In genomic region chr19:5842785-5843730, GRCm38 (mm10) we compare ENCODE assay signal across 8 mouse cellular contexts. TPM values are rescaled to one million over a fixed set of nuclear protein-coding genes. Genes with fewer than 3 reads are reported as not detected.
A peak's percentile ranks its signal among the peaks of the same experiment; 100 is the strongest.
DNase-seq lines count a peak whose midpoint lies in the region; ATAC-seq lines count a peak whose summit lies in the region.

No protein-coding gene starts in this region.

- H3K27ac ChIP-seq in embryonic facial prominence, embryonic 14.5 days (replicated peaks; ENCODE audit: low read depth, low read length) = peak overlapping the region; percentile 96; the same call in 1 of the 2 replicates
- H3K27ac ChIP-seq in hindbrain, embryonic 16.5 days (ENCODE audit: low read depth, low read length) = peak overlapping the region; percentile 19; the same call in 1 of the 2 replicates
- H3K27ac ChIP-seq in lung, embryonic 15.5 days = peak overlapping the region; percentile 38; the same call in 1 of the 2 replicates
- H3K27ac ChIP-seq in stomach, embryonic 15.5 days = peak overlapping the region; percentile 99

- no peak for ATAC-seq in embryonic facial prominence, embryonic 14.5 days (ENCODE audit: low read depth)
- ATAC-seq in hindbrain, embryonic 16.5 days = no peak
- ATAC-seq in lung, embryonic 15.5 days (ENCODE audit: borderline replicate concordance, extremely low read depth, low FRiP score, low TSS enrichment) = no peak
- no peak for ATAC-seq in stomach, embryonic 15.5 days (ENCODE audit: insufficient read depth, low FRiP score, low read depth)

- H3K36me3 ChIP-seq in embryonic facial prominence, embryonic 14.5 days (ENCODE audit: control insufficient read depth, insufficient read depth, low read length) = no peaks in the 10 kb centered on the region
- H3K36me3 ChIP-seq in hindbrain, embryonic 16.5 days (ENCODE audit: control insufficient read depth, insufficient read depth, low read length) = no peaks in the 10 kb centered on the region
- no peaks in the 10 kb centered on the region for H3K36me3 ChIP-seq in lung, embryonic 15.5 days
- H3K36me3 ChIP-seq in stomach, embryonic 15.5 days = no peaks in the 10 kb centered on the region

- no peaks in the 10 kb centered on the region for H3K27me3 ChIP-seq in embryonic facial prominence, embryonic 14.5 days (replicated peaks; ENCODE audit: control insufficient read depth, insufficient read depth, low read length)
- no peaks in the 10 kb centered on the region for H3K27me3 ChIP-seq in hindbrain, embryonic 16.5 days (replicated peaks; ENCODE audit: control insufficient read depth, insufficient read depth, low read length)
- H3K27me3 ChIP-seq in lung, embryonic 15.5 days = no peaks in the 10 kb centered on the region
- H3K27me3 ChIP-seq in stomach, embryonic 15.5 days (replicated peaks) = no peaks in the 10 kb centered on the region

- intact Hi-C loops in left cerebral cortex, postnatal 36 days (cut with DNase I) = no loop called here

- H3K4me2 ChIP-seq in embryonic facial prominence, embryonic 14.5 days (ENCODE audit: low read depth, low read length) = peak overlapping the region; percentile 57
- peak overlapping the region; percentile 8; the same call in 1 of the 2 replicates for H3K4me2 ChIP-seq in hindbrain, embryonic 16.5 days (ENCODE audit: low read length)
- H3K4me2 ChIP-seq in lung, embryonic 15.5 days = peak overlapping the region; percentile 70
- H3K4me2 ChIP-seq in stomach, embryonic 15.5 days = peak overlapping the region; percentile 70

- peak overlapping the region; percentile 32 for H3K4me3 ChIP-seq in embryonic facial prominence, embryonic 14.5 days (ENCODE audit: low read depth, low read length)
- no peak overlapping the region for H3K4me3 ChIP-seq in hindbrain, embryonic 16.5 days (ENCODE audit: low read length)
- peak overlapping the region; percentile 40 for H3K4me3 ChIP-seq in lung, embryonic 15.5 days
- H3K4me3 ChIP-seq in stomach, embryonic 15.5 days (replicated peaks) = peak overlapping the region; percentile 42

- peaks cover 53% of the 10 kb centered on the region for H3K4me1 ChIP-seq in embryonic facial prominence, embryonic 14.5 days (ENCODE audit: control insufficient read depth, insufficient read depth, low read length)
- H3K4me1 ChIP-seq in hindbrain, embryonic 16.5 days (ENCODE audit: control insufficient read depth, insufficient read depth, low read depth, low read length) = peaks cover 37% of the 10 kb centered on the region
- peaks cover 73% of the 10 kb centered on the region for H3K4me1 ChIP-seq in lung, embryonic 15.5 days
- H3K4me1 ChIP-seq in stomach, embryonic 15.5 days = peaks cover 49% of the 10 kb centered on the region

- WGBS in embryonic facial prominence, embryonic 14.5 days = 60% methylated on average over 9 of the region's 9 CpGs
- WGBS in hindbrain, embryonic 16.5 days = 57% methylated on average over 9 of the region's 9 CpGs
- 70% methylated on average over 9 of the region's 9 CpGs for WGBS in lung, embryonic 15.5 days
- WGBS in stomach, embryonic 15.5 days = 69% methylated on average over 9 of the region's 9 CpGs

- peak overlapping the region; percentile 60 for H3K9ac ChIP-seq in embryonic facial prominence, embryonic 14.5 days (ENCODE audit: low read depth, low read length)
- H3K9ac ChIP-seq in hindbrain, embryonic 16.5 days (ENCODE audit: low read depth, low read length) = no peak overlapping the region
- H3K9ac ChIP-seq in lung, embryonic 15.5 days = no peak overlapping the region
- no peak overlapping the region for H3K9ac ChIP-seq in stomach, embryonic 15.5 days

- peak; percentile 51 for DNase-seq in thymus, postnatal 14 days
- no peak for DNase-seq in thymus, postnatal 10 days (ENCODE audit: low spot score in 2 of 2)
- no peak for DNase-seq in embryonic facial prominence, embryonic 14.5 days (ENCODE audit: low spot score)
- no peak for DNase-seq in left cerebral cortex, postnatal 36 days (ENCODE audit: low spot score in 2 of 2)
- no peak for DNase-seq in right cerebral cortex, adult 2 months (ENCODE audit: low spot score in 2 of 2)

- no peaks in the 10 kb centered on the region for H3K9me3 ChIP-seq in embryonic facial prominence, embryonic 14.5 days (ENCODE audit: control insufficient read depth, low read length)
- no peaks in the 10 kb centered on the region for H3K9me3 ChIP-seq in hindbrain, embryonic 16.5 days (ENCODE audit: control insufficient read depth, low read length)
- H3K9me3 ChIP-seq in lung, embryonic 15.5 days = no peaks in the 10 kb centered on the region
- no peaks in the 10 kb centered on the region for H3K9me3 ChIP-seq in stomach, embryonic 15.5 days

RNA-seq across cellular contexts. Expression of gene Frmd8, which starts 32.0 kb away (rescaled TPM):
- 20.6 and 25.8 TPM in 2 replicates for polyA plus RNA-seq in embryonic facial prominence, embryonic 14.5 days (2014; fragmentation: Nextera tagmentation; extraction: Ambion mirVana)
- 18.1 and 20.1 TPM in 2 replicates for polyA plus RNA-seq in hindbrain, embryonic 16.5 days (2015; fragmentation: Nextera tagmentation; extraction: Ambion mirVana)
- polyA plus RNA-seq in lung, embryonic 15.5 days (2015; fragmentation: Nextera tagmentation; extraction: Ambion mirVana) = 50.7 and 53.0 TPM in 2 replicates
- 25.3 and 27.7 TPM in 2 replicates for polyA plus RNA-seq in stomach, embryonic 15.5 days (2015; fragmentation: Nextera tagmentation; extraction: Ambion mirVana)
- total RNA-seq in left cerebral cortex, postnatal 36 days (2021) = 10 to 100 TPM; 11.6 to 13.3 TPM

RNA-seq across cellular contexts. Expression of gene Slc25a45, which starts 34.5 kb away (rescaled TPM):
- polyA plus RNA-seq in embryonic facial prominence, embryonic 14.5 days (2014; fragmentation: Nextera tagmentation; extraction: Ambion mirVana) = 2.8 and 3.0 TPM in 2 replicates
- polyA plus RNA-seq in hindbrain, embryonic 16.5 days (2015; fragmentation: Nextera tagmentation; extraction: Ambion mirVana) = 2.2 and 2.6 TPM in 2 replicates
- polyA plus RNA-seq in lung, embryonic 15.5 days (2015; fragmentation: Nextera tagmentation; extraction: Ambion mirVana) = 4.2 and 5.6 TPM in 2 replicates
- 5.5 TPM in 2 replicates for polyA plus RNA-seq in stomach, embryonic 15.5 days (2015; fragmentation: Nextera tagmentation; extraction: Ambion mirVana)
- total RNA-seq in left cerebral cortex, postnatal 36 days (2021) = 1 to 10 TPM; 3.0 to 4.1 TPM

RNA-seq across cellular contexts. Expression of gene Tigd3, which starts 50.9 kb away (rescaled TPM):
- polyA plus RNA-seq in embryonic facial prominence, embryonic 14.5 days (2014; fragmentation: Nextera tagmentation; extraction: Ambion mirVana) = 1.4 and 2.0 TPM in 2 replicates
- 10.0 and 10.2 TPM in 2 replicates for polyA plus RNA-seq in hindbrain, embryonic 16.5 days (2015; fragmentation: Nextera tagmentation; extraction: Ambion mirVana)
- 3.2 and 3.6 TPM in 2 replicates for polyA plus RNA-seq in lung, embryonic 15.5 days (2015; fragmentation: Nextera tagmentation; extraction: Ambion mirVana)
- 2.3 and 2.4 TPM in 2 replicates for polyA plus RNA-seq in stomach, embryonic 15.5 days (2015; fragmentation: Nextera tagmentation; extraction: Ambion mirVana)
- 1 to 10 TPM; 4.3 to 4.5 TPM for total RNA-seq in left cerebral cortex, postnatal 36 days (2021)

Comparison
In these comparisons a context has a peak if more than half of its experiments do, and no peak if none do; other contexts are left out.
1. H3K27ac ChIP-seq: peak in every context shown above with its lines; median percentile 99 in stomach, embryonic 15.5 days; 96 in embryonic facial prominence, embryonic 14.5 days; 38 in lung, embryonic 15.5 days; 19 in hindbrain, embryonic 16.5 days.
2. H3K4me2 ChIP-seq: peak in every context shown above with its lines; median percentile 70 in lung, embryonic 15.5 days; 70 in stomach, embryonic 15.5 days; 57 in embryonic facial prominence, embryonic 14.5 days; 8 in hindbrain, embryonic 16.5 days.